Mouse (Mus musculus): ENCODE results near the gene Plekhg4.

DNA sequence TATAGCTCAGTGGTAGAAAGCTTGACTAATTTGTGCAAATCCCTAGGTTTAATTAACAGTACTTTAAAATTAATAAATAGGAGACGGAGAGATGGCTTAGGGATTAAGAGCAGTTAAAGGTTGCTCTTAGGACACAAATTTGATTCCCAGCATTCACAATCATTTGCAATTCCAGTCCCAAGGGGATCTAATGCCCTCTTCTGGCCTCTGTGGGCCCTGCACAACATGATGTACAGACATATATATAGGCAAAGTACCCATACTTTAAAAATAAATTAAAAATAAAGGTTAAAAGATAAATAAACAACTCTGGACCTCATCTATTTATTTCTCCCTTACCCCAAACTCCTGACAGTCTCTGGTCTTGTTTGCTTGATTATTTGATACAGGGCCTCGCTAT lies 45.9 kb downstream of the Plekhg4 start:
- TF ChIP-seq CTCF (IDR thresholded peaks at IDR 0.05; ENCODE audit: borderline replicate concordance, control insufficient read depth, extremely low read depth, insufficient read depth, low read length, poor library complexity) (no peak), POLR2A (IDR thresholded peaks at IDR 0.05; ENCODE audit: control insufficient read depth, extremely low read depth, insufficient read depth, low read length, poor library complexity) (no peak)
